In genomic region chr4:141077681-141078509, GRCm38 (mm10) we compare ENCODE assay signal across 8 mouse cellular contexts. TPM values are rescaled to one million over a fixed set of nuclear protein-coding genes. Genes with fewer than 3 reads are reported as not detected.
DNase-seq lines count a peak whose midpoint lies in the region; ATAC-seq and TF ChIP-seq lines count a peak whose summit lies in the region.

Gene Necap2 (minus strand): TSS chr4:141078357.

- peak within 1 kb of the TSS; percentile 73 for H3K9ac ChIP-seq in kidney, embryonic 15.5 days

- TF ChIP-seq CTCF in bone marrow macrophage, adult 2 months (IDR thresholded peaks at IDR 0.05; ENCODE audit: low read depth, low read length), result peak; percentile 49
- TF ChIP-seq CTCF in embryonic fibroblast, embryonic 13.5 days (IDR thresholded peaks at IDR 0.05; ENCODE audit: borderline replicate concordance, insufficient read depth, low read length), result no peak

- peak within 1 kb of the TSS; percentile 90 for H3K4me3 ChIP-seq in bone marrow macrophage, adult 2 months (ENCODE audit: insufficient read depth, low read length)
- peak within 1 kb of the TSS; percentile 86 for H3K4me3 ChIP-seq in embryonic fibroblast, embryonic 13.5 days (ENCODE audit: insufficient read depth, low read length)
- H3K4me3 ChIP-seq in heart, embryonic 10.5 days, result peak within 1 kb of the TSS; percentile 95
- peak within 1 kb of the TSS; percentile 99 for H3K4me3 ChIP-seq in kidney, embryonic 15.5 days (replicated peaks)

- TF ChIP-seq POLR2A in bone marrow macrophage, adult 2 months (IDR thresholded peaks at IDR 0.05; ENCODE audit: borderline replicate concordance, low read depth, low read length), result no peak
- TF ChIP-seq POLR2A in embryonic fibroblast, embryonic 13.5 days (IDR thresholded peaks at IDR 0.05; ENCODE audit: low read depth, low read length), result peak; percentile 97

- H3K4me1 ChIP-seq in bone marrow macrophage, adult 2 months (ENCODE audit: control insufficient read depth, insufficient read depth, low read length), result peaks cover 25% of the 10 kb centered on the region
- peaks cover 7% of the 10 kb centered on the region; the same call in 1 of the 2 replicates for H3K4me1 ChIP-seq in embryonic fibroblast, embryonic 13.5 days (ENCODE audit: control insufficient read depth, insufficient read depth, low read length)
- peaks cover 30% of the 10 kb centered on the region for H3K4me1 ChIP-seq in heart, embryonic 10.5 days
- H3K4me1 ChIP-seq in kidney, embryonic 15.5 days, result peaks cover 16% of the 10 kb centered on the region

- H3K36me3 ChIP-seq in heart, embryonic 10.5 days, result peaks cover 20% of the 10 kb centered on the region
- H3K36me3 ChIP-seq in kidney, embryonic 15.5 days, result peaks cover 25% of the 10 kb centered on the region

- ATAC-seq in kidney, embryonic 15.5 days (replicated peaks; ENCODE audit: low FRiP score), result peak; percentile 89
- ATAC-seq in monocyte, adult 5-6 weeks (replicated peaks; ENCODE audit: insufficient number of reproducible peaks, low FRiP score, low TSS enrichment, poor library complexity, severe bottlenecking), result peak; percentile 90

- H3K27me3 ChIP-seq in heart, embryonic 10.5 days (ENCODE audit: insufficient read depth, poor library complexity, severe bottlenecking), result no peaks in the 10 kb centered on the region
- H3K27me3 ChIP-seq in kidney, embryonic 15.5 days, result no peaks in the 10 kb centered on the region

- H3K4me2 ChIP-seq in kidney, embryonic 15.5 days, result peak within 1 kb of the TSS; percentile 84

- under 1% methylated on average over 67 of the region's 67 CpGs for WGBS in heart, embryonic 10.5 days
- under 1% methylated on average over 67 of the region's 67 CpGs for WGBS in kidney, embryonic 15.5 days

- DNase-seq in A20 (ENCODE audit: low read depth, low spot score) (peak; percentile 96), liver (peak; percentile 95)
- peak; percentile 98 for DNase-seq in heart, embryonic 10.5 days (ENCODE audit: low spot score)
- DNase-seq in spleen, postnatal 4 days (ENCODE audit: low spot score in 2 of 2), result peak; percentile 95 to 98

- H3K9me3 ChIP-seq in heart, embryonic 10.5 days, result no peaks in the 10 kb centered on the region
- H3K9me3 ChIP-seq in kidney, embryonic 15.5 days (replicated peaks), result no peaks in the 10 kb centered on the region

- peak within 1 kb of the TSS; percentile 80 for H3K27ac ChIP-seq in bone marrow macrophage, adult 2 months (ENCODE audit: insufficient read depth, low read depth, low read length)
- no peak within 1 kb of the TSS for H3K27ac ChIP-seq in embryonic fibroblast, embryonic 13.5 days (ENCODE audit: insufficient read depth, low read length)
- H3K27ac ChIP-seq in heart, embryonic 10.5 days, result peak within 1 kb of the TSS; percentile 87
- H3K27ac ChIP-seq in kidney, embryonic 15.5 days, result peak within 1 kb of the TSS; percentile 64

RNA-seq across cellular contexts. Expression of gene Necap2, which starts in this region (rescaled TPM):
- 170 and 172 TPM in 2 replicates for polyA plus RNA-seq in bone marrow macrophage, adult 2 months (2012; ENCODE audit: insufficient read depth, insufficient read length, missing spikeins)
- polyA plus RNA-seq in embryonic fibroblast, embryonic 13.5 days (2011; ENCODE audit: insufficient read length, low read depth, missing spikeins), result 47.2 and 48.5 TPM in 2 replicates
- 41.9 and 53.4 TPM in 2 replicates for polyA plus RNA-seq in heart, embryonic 10.5 days (2016; fragmentation: Nextera tagmentation; extraction: Ambion mirVana)
- polyA plus RNA-seq in kidney, embryonic 15.5 days (2015; fragmentation: Nextera tagmentation; extraction: Ambion mirVana), result 80.0 and 89.4 TPM in 2 replicates
- total RNA-seq in monocyte, adult 5-6 weeks (2017), result 103 to 149 TPM (median 111 TPM) in 3 replicates
